In the genomic region with DNA sequence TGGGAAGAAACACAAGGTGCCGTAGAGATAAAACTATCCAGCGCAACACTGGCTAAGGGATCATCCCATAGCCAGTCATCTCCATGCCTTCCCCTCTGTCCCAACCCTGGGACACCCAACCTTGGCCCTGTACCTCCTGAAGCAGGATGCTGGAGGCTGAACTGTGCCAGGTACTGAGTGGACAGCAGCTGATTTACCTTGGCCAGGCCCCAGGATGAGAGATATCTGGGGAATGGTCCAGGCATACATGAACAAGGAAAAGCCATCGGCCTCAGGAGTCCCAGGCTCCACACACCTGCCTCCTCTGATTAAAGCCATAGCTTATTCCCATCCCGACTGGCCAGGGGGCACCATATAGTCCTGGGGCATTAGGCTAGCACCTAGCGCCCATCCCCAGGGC, we compare ENCODE assay signal across 24 mouse cellular contexts. TPM values are rescaled to one million over a fixed set of nuclear protein-coding genes. Genes with fewer than 3 reads are reported as not detected.
A peak's percentile ranks its signal among the peaks of the same experiment; 100 is the strongest.
DNase-seq lines count a peak whose midpoint lies in the region; ATAC-seq lines count a peak whose summit lies in the region.
"Had no signal": no experiment of that assay in that cellular context is flagged by ENCODE, and none has a peak within 500 bp of the region (broad histone marks: within the 10 kb centered on the region; RNA-seq: fewer than 3 reads in every experiment).

No protein-coding gene starts in this region.

- no peak for ATAC-seq in midbrain, embryonic 11.5 days (ENCODE audit: low FRiP score)
- ATAC-seq in stomach, embryonic 15.5 days (ENCODE audit: insufficient read depth, low FRiP score, low read depth), result no peak
- ATAC-seq: CD4-positive, CD25-positive, alpha-beta regulatory T cell, adult 4 months; forebrain, embryonic 14.5 days; forebrain, postnatal 0 days; hindbrain, postnatal 0 days; inflammation-experienced regulatory T-cells, adult 6 months had no signal

- H3K9ac ChIP-seq in midbrain, embryonic 11.5 days (ENCODE audit: low read length), result no peak overlapping the region
- H3K9ac ChIP-seq in stomach, embryonic 15.5 days, result no peak overlapping the region
- H3K9ac ChIP-seq: embryonic facial prominence, embryonic 12.5 days; embryonic facial prominence, embryonic 15.5 days; forebrain, postnatal 0 days; heart, embryonic 12.5 days; heart, embryonic 15.5 days; hindbrain, embryonic 14.5 days had no signal

- H3K4me1 ChIP-seq in midbrain, embryonic 11.5 days (ENCODE audit: control insufficient read depth, insufficient read depth, low read length), result peaks cover 2% of the 10 kb centered on the region; the same call in 1 of the 2 replicates
- peaks cover 12% of the 10 kb centered on the region for H3K4me1 ChIP-seq in midbrain, embryonic 10.5 days
- H3K4me1 ChIP-seq in stomach, embryonic 15.5 days, result peaks cover 34% of the 10 kb centered on the region

- H3K4me3 ChIP-seq in midbrain, embryonic 11.5 days (ENCODE audit: low read depth, low read length), result no peak overlapping the region
- no peak overlapping the region for H3K4me3 ChIP-seq in midbrain, embryonic 10.5 days
- H3K4me3 ChIP-seq in stomach, embryonic 15.5 days (replicated peaks), result no peak overlapping the region
- H3K4me3 ChIP-seq: embryonic facial prominence, embryonic 12.5 days; embryonic facial prominence, embryonic 15.5 days; gastrocnemius, adult 2 months; heart, embryonic 12.5 days; heart, embryonic 15.5 days had no signal

- peak; percentile 51 to 52 for DNase-seq in cerebellum, postnatal 14 days
- no peak for DNase-seq in cerebellum, adult 9-11 months
- peak; percentile 76 for DNase-seq in midbrain, embryonic 11.5 days (ENCODE audit: low spot score, missing footprints)
- no peak for DNase-seq in midbrain, embryonic 10.5 days (ENCODE audit: low spot score)
- no peak for DNase-seq in spleen, postnatal 36 days (ENCODE audit: low spot score in 2 of 2)
- DNase-seq: adrenal gland, adult 2 months; adrenal gland, postnatal 14 days; cerebellum, adult 11 months; cerebellum, adult 9-10 months; forebrain, postnatal 0 days; gastrocnemius, adult 2 months; gastrocnemius, postnatal 14 days; heart, postnatal 10 days; heart, postnatal 36 days had no signal

- H3K36me3 ChIP-seq in midbrain, embryonic 11.5 days (ENCODE audit: control insufficient read depth, insufficient read depth, low read length), result no peaks in the 10 kb centered on the region
- H3K36me3 ChIP-seq in midbrain, embryonic 10.5 days, result no peaks in the 10 kb centered on the region
- no peaks in the 10 kb centered on the region for H3K36me3 ChIP-seq in stomach, embryonic 15.5 days
- H3K36me3 ChIP-seq: embryonic facial prominence, embryonic 12.5 days; embryonic facial prominence, embryonic 15.5 days; heart, embryonic 12.5 days; heart, embryonic 15.5 days had no signal

- no peak overlapping the region for H3K27ac ChIP-seq in midbrain, embryonic 11.5 days (ENCODE audit: low read depth, low read length)
- H3K27ac ChIP-seq in midbrain, embryonic 10.5 days (replicated peaks), result no peak overlapping the region
- H3K27ac ChIP-seq in stomach, embryonic 15.5 days, result 0 out of 2 replicates have a peak overlapping the region, but pooled peaks have one; percentile 32
- H3K27ac ChIP-seq: embryonic facial prominence, embryonic 12.5 days; embryonic facial prominence, embryonic 15.5 days; gastrocnemius, adult 2 months; heart, embryonic 15.5 days; hindbrain, embryonic 14.5 days; hindbrain, postnatal 0 days had no signal

- no peaks in the 10 kb centered on the region; the same call in 1 of the 2 replicates for H3K27me3 ChIP-seq in midbrain, embryonic 11.5 days (ENCODE audit: control insufficient read depth, insufficient read depth, low read length)
- no peaks in the 10 kb centered on the region for H3K27me3 ChIP-seq in midbrain, embryonic 10.5 days (ENCODE audit: low read depth, poor library complexity, severe bottlenecking)
- H3K27me3 ChIP-seq in stomach, embryonic 15.5 days (replicated peaks), result no peaks in the 10 kb centered on the region
- H3K27me3 ChIP-seq: embryonic facial prominence, embryonic 12.5 days; embryonic facial prominence, embryonic 15.5 days; heart, embryonic 12.5 days; heart, embryonic 15.5 days had no signal

- WGBS in midbrain, embryonic 11.5 days, result 86% methylated on average over 5 of the region's 5 CpGs
- WGBS in midbrain, embryonic 10.5 days, result 91% methylated on average over 5 of the region's 5 CpGs
- WGBS in stomach, embryonic 15.5 days, result 69% methylated on average over 5 of the region's 5 CpGs

- H3K9me3 ChIP-seq in midbrain, embryonic 11.5 days (ENCODE audit: control insufficient read depth, low read length), result no peaks in the 10 kb centered on the region
- no peaks in the 10 kb centered on the region for H3K9me3 ChIP-seq in midbrain, embryonic 10.5 days (replicated peaks)
- H3K9me3 ChIP-seq in stomach, embryonic 15.5 days, result no peaks in the 10 kb centered on the region
- H3K9me3 ChIP-seq: embryonic facial prominence, embryonic 12.5 days; embryonic facial prominence, embryonic 15.5 days; heart, embryonic 12.5 days; heart, embryonic 15.5 days had no signal

- H3K4me2 ChIP-seq in midbrain, embryonic 11.5 days, result no peak overlapping the region
- H3K4me2 ChIP-seq in stomach, embryonic 15.5 days, result no peak overlapping the region
- H3K4me2 ChIP-seq: embryonic facial prominence, embryonic 12.5 days; embryonic facial prominence, embryonic 15.5 days; heart, embryonic 12.5 days; heart, embryonic 15.5 days; hindbrain, embryonic 14.5 days had no signal

RNA-seq across cellular contexts. Expression of a gene that starts 12.0 kb away (rescaled TPM):
- polyA plus RNA-seq in midbrain, embryonic 11.5 days (2014; fragmentation: Nextera tagmentation; extraction: Ambion mirVana), result 63.6 and 69.7 TPM in 2 replicates
- polyA plus RNA-seq in midbrain, embryonic 10.5 days (2016; fragmentation: Nextera tagmentation; extraction: Ambion mirVana), result 80.2 and 82.2 TPM in 2 replicates
- 117 and 124 TPM in 2 replicates for polyA plus RNA-seq in stomach, embryonic 15.5 days (2015; fragmentation: Nextera tagmentation; extraction: Ambion mirVana)

Comparison
In these comparisons a context has a peak if more than half of its experiments do, and no peak if none do; other contexts are left out.
1. DNase-seq: peak in cerebellum, postnatal 14 days (2 of 2) and midbrain, embryonic 11.5 days (single experiment); none in cerebellum, adult 9-11 months (single experiment), midbrain, embryonic 10.5 days (single experiment) and spleen, postnatal 36 days (0 of 2).